Mouse (Mus musculus): ENCODE data around the gene Ube2q1. TPM values are rescaled to one million over a fixed set of nuclear protein-coding genes. Genes with fewer than 3 reads are reported as not detected.

The Ube2q1 gene
- total RNA-seq (2021), result 10 to 100 TPM; 83.9 to 91.6 TPM

DNA sequence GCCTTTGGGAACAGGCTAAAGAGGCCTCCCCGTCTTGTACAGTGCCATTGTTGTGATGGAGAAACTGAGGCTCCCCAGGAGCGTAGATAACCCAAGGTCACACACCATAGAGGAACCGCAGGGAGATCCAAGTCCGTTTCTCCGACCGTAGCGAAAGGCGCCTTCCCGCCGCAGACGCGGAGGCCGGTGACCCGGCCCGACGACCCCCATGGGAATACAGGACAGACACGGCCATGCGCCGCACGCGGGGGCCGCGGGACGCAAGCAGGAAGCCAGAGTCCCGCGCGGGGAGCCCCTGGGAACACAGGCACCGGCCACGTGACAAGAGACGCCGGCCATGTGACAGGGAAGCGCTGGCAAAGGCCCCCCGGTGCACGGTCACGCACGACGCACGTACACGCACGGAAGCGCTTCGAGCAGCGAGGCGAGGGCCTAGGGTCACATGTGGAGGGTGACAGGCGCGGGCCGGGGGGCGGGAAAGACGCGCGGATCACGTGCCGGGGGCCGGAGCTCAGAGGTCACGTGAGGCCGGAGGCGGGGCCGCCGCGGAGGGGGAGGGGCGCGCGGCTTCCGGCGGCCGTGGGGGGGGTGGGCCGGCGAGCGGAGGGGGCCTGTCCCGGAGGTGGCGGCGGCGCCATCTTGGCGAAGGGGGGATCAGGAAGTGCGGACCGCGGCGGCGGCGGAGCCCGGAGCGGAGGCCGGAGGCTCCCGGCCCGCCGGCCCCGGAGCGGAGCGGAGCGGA, at the start of gene Ube2q1:
Gene Ube2q1, plus strand, starts transcription at position 649 of the 742 bp plus-strand sequence.
- intact Hi-C loops (cut with DNase I), result loop anchor here (2.0 to 10.0 kb wide), 6 partner anchors 41 to 458 kb away; partner anchors contain the start of genes 4933434E20Rik, Adar and Ubap2l
- peak; percentile 98 for DNase-seq (ENCODE audit: low spot score in 2 of 2)

DNA sequence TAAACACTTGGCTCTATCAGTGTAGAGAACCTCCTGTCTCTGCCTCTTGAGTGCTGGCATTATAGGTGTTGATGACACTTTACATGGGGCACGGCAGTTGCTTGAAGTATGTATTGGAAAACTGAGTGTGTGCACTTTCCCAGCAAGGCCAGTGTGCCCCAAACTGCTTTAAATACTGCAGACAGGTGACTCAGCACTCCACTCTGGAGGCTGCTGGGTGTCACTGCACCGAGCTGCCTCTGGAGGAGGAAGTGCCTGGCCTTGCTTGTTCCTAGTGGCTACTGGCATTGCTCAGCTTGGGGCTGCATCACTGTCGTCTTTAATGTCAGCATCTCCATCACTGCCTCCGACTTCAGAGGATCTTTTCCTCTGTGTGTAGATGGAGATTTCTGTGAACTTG, 46.4 kb upstream of the Ube2q1 start:
- DNase-seq (ENCODE audit: low spot score in 2 of 2), result no peak

DNA sequence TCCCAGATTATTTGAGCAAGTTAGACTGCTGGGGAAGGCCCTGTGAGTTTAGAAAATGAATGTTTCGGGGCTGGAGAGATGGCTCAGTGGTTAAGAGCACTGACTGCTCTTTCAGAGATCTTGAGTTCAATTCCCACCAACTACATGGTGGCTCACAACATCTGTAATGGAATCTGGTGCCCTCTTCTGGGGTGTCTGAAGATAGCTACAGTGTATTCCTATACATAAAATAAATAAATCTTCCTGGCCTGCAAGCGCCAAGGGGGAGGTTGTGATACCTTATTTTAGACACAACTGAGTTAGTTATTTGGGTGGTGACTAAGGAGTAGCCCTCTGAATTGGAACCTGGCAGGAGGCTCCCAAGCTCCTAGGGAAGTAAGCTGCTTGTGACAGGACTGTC, 44.6 kb upstream of the Ube2q1 start:
- no peak for DNase-seq (ENCODE audit: low spot score in 2 of 2)
- intact Hi-C loops (cut with DNase I), result no loop called here

More for the DNA sequence above, 46.4 kb upstream of the Ube2q1 start:
- intact Hi-C loops (cut with DNase I), result no loop called here

DNA sequence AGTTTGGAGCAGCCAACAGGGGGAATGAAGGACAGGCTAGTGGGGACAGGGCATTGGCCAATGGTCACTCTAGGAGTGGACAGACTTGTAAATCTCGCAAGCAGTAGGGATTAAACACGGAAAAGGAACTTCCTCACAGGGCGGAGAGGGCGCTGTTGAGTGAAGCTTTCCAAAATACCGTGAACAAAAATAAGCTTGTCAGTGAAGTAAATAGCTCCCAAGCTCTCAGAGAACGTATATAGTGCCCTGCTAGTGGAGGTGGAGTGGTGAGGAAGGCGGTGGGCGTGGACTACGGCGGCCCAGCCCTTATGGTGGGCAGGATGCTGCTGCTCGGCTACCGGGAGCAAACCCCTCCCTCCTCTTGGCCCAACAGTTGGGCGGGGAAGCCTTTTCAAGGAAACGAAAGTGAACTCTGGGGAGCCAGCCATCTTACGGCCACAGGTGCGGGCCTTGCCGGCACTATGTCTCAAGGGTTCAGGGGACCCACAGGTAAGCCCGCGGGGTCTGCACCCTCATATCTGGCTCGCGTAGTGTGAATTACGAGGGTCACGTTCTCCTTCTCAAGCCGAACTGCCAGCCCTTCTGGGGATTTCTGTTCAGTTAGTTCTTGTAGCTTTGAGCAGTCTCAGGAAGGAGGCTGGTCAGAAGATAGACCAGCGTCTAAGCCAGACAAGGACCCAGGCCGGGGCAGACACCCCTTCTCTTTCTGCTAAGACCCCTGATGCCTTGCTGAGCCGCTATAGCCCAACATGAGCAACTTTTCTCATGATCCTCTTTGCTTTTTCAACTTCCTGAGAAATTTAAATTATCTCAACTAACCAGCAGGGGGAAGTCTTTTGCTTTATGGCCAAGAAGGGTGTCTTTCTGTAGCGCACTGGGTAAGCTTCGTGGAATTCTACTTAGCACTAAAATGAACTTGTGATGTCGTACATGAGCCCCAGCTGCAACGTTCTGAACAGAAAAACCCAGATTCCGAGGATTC, 42.8 kb upstream of the Ube2q1 start:
- intact Hi-C loops (cut with DNase I), result loop anchor here (5.0 kb wide), 1 partner anchor 42 kb away; the partner anchor contains the start of gene Ube2q1
- DNase-seq (ENCODE audit: low spot score in 2 of 2), result peak; percentile 52 to 55

DNA sequence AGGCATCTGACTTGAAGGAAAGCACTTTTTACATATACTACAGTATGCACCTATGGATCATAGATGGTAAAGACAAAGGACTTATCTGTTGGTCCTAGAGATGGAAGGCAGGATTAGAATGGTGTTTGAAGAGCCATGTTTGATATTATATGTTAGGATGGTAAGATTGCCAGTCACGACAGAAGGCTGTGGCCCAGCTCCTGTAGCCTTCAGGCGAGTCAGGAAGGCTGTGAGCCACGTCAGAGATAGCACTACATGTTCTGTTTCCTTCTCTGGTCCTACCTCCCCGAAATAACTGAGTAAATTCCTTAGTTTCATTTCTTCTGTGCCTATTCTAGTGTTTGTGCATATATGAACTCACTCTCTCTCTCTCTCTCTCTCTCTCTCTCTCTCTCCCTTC, 41.3 kb upstream of the Ube2q1 start:
- intact Hi-C loops (cut with DNase I), result loop anchor here (5.0 kb wide), 1 partner anchor 40 kb away; the partner anchor contains the start of gene Ube2q1
- no peak for DNase-seq (ENCODE audit: low spot score in 2 of 2)

DNA sequence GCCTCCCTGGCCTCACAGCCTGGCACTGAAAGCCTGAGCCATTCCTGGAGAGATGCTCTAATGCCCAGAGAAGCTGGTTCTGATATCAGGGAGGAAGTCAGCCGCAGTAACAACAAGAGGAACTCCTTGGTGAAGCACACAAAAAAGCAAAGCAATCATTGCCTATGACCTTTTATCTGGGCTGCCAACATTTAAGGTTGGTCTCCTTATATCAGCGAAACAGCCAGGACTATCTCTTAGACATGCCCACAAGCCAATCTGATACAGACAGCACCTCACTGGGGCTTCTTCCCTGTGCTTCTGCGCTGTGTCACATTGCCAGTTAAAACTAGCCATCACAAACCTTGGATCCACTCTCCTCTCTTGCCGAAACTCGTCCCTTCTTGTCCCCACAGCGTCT, 34.9 kb upstream of the Ube2q1 start:
- no peak for DNase-seq (ENCODE audit: low spot score in 2 of 2)
- intact Hi-C loops (cut with DNase I), result no loop called here

DNA sequence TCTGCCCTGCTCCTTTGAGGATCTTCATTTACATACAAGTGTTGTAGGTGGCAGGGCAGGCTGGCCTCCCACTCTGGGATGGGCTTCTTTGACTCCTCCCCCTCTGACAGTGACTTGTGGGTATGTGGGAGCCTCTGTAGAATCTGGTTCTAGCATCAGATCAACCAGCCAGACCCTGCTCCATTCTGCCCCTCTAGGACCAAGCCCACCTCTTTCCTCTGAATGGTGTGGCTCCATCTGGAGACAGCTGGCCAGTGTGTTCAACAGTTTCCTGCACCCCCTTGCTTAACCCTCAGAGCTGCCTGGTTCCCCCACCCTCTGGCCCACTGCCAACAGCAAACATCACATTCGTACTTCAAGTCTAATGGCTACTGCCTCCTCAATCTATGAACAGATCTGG, 21.1 kb upstream of the Ube2q1 start:
- intact Hi-C loops (cut with DNase I), result no loop called here
- DNase-seq (ENCODE audit: low spot score in 2 of 2), result no peak

DNA sequence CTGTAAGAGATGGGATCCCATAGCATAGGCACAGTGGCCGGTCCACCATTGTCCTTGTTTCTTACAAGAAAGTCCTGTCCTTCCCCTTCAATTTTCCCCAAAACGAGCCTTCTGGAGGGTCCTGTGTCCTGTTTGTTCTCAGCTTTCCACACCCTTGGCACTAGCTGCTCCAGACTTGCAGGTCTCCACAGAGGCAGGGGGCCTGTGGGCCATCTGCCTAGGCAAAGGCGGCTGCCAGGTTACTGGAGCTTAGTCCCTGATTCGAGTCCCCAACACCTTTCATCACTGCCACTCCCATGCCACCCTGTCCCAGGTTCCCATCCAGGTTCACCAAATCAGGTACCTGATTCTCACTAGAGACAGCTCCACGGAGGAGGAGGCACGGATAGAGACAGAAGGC, 18.1 kb upstream of the Ube2q1 start:
- intact Hi-C loops (cut with DNase I), result no loop called here
- no peak for DNase-seq (ENCODE audit: low spot score in 2 of 2)

DNA sequence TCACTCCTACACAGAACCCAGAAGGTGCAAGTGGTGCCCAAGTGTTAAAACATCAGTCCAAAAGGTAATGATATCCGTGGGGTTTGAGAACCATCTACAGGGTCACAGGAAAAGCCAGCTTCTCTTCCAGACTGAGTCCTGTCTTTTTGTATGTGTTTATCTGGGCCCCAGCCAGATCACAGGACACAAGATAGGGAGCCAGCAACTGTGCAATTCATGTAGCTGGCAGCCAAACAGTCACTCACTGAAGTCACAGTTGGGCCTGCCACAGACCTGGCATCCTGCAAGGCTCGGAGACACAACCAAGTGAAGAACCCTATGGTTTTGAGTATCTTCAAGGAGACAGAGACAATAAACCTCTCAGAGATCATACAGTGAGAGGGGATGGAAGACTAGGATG, 15.6 kb upstream of the Ube2q1 start:
- no peak for DNase-seq (ENCODE audit: low spot score in 2 of 2)
- intact Hi-C loops (cut with DNase I), result no loop called here

DNA sequence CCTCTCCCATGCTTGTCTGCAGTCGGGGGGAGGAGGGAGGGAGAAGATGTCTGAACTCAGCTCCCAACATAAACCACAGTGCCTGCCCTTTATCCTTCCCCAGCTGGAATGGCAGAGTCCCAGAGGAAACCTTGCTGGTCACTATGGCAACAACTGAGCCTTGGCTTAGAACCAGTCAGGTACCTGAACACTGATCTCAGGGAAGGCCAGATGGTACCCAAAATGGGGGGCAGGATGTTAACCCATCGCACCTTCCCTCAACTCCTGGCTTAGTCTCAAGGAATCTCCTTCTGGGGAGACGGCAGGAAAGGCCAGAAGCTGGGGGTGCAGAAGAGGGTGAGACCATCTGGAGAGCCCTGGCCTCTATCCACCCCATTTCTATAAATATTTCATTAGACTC, 13.6 kb upstream of the Ube2q1 start:
- no peak for DNase-seq (ENCODE audit: low spot score in 2 of 2)
- intact Hi-C loops (cut with DNase I), result no loop called here

DNA sequence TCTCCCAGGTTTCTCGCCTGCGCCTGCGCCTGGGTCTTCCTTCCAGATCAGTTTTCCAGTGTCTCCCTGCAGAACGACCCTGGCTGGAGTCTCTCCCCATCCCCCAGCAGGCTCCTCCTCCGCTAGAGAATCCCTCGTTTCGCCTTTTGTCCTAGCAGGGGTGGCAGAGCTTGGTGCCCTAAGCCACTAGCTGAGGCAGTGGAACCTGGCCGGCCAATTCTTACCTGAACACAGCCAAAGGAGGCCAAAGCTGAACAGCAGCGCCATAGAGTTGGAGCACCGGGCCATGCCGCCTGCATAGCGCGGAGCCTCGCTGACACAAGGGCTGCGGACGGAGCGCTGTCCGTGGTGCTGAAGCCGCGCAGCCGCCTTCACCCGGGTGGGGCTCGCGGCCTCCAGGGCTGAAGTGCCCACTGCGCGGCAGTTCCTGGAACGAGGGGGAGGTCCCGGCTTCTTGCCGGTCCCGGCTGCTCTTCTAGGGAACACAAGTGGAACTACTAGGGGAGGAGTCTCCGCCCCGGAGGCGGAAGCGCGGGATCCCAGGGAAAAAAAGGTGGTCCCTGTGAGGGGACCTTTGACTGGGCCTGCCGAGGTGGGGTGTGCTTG, 9.2 kb upstream of the Ube2q1 start, which contains the start of gene Chrnb2:
Gene Chrnb2, minus strand, starts transcription at position 514 of the 606 bp plus-strand sequence.
- intact Hi-C loops (cut with DNase I), result no loop called here
- DNase-seq (ENCODE audit: low spot score in 2 of 2), result peak; percentile 50 to 59

DNA sequence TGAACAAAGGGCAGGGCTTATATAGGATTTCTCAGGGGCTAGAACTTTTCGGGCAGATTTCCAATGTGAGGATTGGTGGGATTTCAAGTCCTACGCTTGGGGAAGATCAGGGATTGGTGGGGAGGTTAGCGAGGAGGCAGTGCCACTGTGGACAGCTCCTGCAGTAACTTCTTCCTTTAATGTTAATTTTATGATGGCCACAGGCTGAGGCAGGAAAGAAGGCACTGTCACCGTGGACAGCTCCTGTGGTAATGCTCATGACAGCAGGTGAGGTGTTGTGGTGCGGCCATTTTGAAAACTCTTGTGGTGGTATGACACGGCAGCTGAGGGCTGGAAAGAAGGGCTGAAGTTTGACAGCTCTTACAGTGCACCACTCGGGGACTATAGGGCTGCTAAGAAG, 3.8 kb upstream of the Ube2q1 start:
- intact Hi-C loops (cut with DNase I), result no loop called here
- no peak for DNase-seq (ENCODE audit: low spot score in 2 of 2)

DNA sequence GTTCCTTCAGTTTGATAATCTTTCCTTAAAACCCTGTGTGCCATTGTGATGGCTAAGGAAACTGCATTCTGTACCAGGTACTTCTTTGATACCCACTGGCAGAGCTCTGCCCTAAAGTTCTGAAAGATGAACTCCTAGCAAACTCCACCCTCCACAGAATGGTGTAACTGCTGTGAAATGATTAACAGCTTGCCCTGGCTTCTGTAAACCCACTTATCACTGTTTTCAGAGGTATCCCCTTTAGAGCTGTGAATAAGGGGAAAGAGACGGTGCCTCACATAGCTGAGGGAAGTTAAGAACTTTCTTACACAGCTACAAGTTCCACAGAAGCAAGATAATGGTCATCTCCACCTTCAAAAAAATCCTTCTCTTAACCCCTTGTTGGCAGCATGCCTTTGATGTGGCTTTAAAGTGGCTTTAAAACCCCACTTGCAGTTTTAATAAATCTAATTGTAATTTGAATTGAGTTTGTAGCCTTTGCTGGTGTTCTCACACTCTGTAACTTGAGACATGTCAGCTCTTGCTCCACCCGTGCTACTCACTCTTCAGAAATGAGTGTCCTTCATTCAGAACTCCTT, 2.9 kb upstream of the Ube2q1 start:
- intact Hi-C loops (cut with DNase I), result loop anchor here (5.0 to 10.0 kb wide), 5 partner anchors 38 to 456 kb away; partner anchors contain the start of genes 4933434E20Rik and Ubap2l
- no peak for DNase-seq (ENCODE audit: low spot score in 2 of 2)

DNA sequence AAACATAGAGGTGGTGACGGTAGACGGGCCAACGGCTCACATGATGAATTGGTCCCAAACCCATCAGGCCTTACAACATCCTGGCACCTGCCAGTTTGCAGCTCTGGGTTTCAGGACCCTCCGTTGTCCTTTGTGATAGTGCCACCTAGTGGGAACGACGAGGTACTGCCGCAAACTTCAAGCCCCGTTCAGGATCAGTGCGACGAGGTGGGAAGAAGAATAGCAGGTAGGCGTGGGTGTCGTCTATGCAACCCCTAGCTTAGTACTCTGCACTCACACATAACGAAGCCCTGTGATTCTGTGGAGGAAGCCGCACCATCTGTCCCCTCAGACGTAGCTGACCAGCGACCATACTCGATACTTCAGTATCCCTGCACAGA, 838 bp upstream of the Ube2q1 start:
- intact Hi-C loops (cut with DNase I), result loop anchor here (2.0 to 10.0 kb wide), 6 partner anchors 40 to 458 kb away; partner anchors contain the start of genes 4933434E20Rik, Adar and Ubap2l

DNA sequence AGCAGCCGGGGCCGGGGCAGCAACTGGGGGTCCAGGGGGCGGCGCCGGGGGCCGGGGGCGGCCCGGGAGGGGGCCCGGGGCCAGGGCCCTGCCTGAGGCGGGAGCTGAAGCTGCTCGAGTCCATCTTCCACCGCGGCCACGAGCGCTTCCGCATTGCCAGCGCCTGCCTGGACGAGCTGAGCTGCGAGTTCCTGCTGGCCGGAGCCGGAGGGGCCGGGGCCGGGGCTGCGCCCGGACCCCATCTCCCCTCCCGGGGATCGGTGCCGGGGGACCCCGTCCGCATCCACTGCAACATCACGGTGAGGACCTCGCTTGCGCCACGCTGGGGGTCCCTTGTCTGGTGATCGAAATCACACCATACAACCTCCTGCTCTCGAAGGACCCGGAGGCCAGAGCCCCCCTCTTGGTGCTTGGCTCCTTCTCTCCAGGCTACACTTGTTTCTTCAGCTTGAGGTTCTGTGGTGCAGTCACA, 360 bp downstream of the Ube2q1 start:
- intact Hi-C loops (cut with DNase I), result loop anchor here (2.0 to 10.0 kb wide), 6 partner anchors 41 to 459 kb away; partner anchors contain the start of genes 4933434E20Rik, Adar and Ubap2l
- no peak for DNase-seq (ENCODE audit: low spot score in 2 of 2)

More for the DNA sequence above, 838 bp upstream of the Ube2q1 start:
- peak; percentile 81 to 83 for DNase-seq (ENCODE audit: low spot score in 2 of 2)

DNA sequence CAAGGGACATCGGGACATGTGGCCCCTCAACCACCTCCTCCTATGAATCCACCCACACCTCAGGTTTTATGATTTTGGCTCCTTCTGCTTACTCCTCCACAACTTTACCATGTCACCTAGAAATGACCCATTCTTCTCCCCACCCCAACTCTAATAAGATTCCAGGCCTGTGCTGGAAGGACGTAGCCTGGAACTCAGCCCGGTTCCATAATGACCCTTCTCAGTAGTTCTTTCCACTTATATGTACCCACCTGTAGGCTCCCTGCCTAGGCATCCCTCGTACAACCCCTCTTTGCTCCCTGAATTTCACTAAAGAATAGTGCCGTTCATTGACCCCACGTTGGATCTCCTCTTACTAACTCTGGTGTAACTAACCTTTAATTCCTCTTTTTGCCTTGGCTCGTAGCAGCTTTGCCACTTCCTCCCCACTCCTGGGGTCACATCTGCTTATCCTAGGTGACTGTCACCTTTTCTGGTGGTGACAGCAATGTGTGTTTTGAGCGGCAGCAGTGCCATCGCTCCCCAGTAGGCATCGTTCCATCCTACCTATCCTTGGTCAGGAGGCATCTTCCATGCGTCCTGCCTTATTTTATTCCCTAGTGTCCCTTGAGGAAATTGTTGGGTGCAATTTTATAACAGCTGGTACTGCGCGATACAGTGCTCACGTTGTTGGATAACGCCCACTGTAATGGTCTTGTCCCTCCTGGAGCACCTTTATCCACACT, 982 bp downstream of the Ube2q1 start:
- no peak for DNase-seq (ENCODE audit: low spot score in 2 of 2)
- intact Hi-C loops (cut with DNase I), result loop anchor here (5.0 to 10.0 kb wide), 5 partner anchors 42 to 460 kb away; partner anchors contain the start of genes 4933434E20Rik and Ubap2l

DNA sequence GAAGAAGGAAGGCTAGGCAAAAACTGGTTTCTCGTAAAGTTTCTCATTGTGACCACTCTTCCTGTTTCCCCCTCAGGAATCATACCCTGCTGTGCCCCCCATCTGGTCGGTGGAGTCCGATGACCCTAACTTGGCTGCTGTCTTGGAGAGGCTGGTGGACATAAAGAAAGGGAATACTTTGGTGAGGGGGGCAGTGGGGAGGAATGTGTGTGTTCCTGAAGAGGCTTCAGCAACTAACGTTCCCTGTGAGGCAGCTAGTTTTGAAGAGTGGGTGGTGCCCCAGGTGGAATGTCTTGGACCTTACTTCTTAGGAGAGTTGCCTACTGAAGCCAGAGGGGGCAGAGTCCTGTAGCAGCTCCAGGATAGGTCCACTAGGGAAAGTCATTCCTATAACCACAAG, 2.6 kb downstream of the Ube2q1 start:
- DNase-seq (ENCODE audit: low spot score in 2 of 2), result no peak

DNA sequence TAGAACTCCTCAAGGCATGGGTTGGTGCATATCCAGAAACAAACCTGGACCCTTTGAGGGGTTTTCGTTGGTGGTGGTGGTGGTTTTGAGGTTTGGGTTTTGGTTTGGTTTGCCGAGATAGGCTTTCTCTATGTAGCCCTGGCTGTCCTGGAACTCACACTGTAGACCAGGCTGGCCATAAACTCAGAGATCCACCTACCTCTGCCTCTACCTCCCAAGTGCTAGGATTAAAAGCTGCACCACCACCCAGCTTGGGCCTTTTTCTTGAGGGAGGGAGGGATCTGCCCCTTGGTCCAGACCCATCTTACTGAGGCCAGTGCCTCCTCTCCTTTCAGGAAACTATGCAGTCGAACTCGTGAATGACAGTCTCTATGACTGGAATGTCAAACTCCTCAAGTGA, 6.7 kb downstream of the Ube2q1 start:
- DNase-seq (ENCODE audit: low spot score in 2 of 2), result no peak
- intact Hi-C loops (cut with DNase I), result no loop called here

More for the DNA sequence above, 2.6 kb downstream of the Ube2q1 start:
- intact Hi-C loops (cut with DNase I), result loop anchor here (10.0 kb wide), 2 partner anchors 279 to 461 kb away; partner anchors contain the start of genes 4933434E20Rik and Ubap2l

Measured in left cerebral cortex, postnatal 36 days (tissue).